Mouse (Mus musculus): ENCODE data around the gene Tob2. TPM values are rescaled to one million over a fixed set of nuclear protein-coding genes. Genes with fewer than 3 reads are reported as not detected.
A peak's percentile ranks its signal among the peaks of the same experiment; 100 is the strongest.

Gene Tob2
- total RNA-seq (2021), result 100 to 1,000 TPM in 1 of 2 experiments, 10 to 100 TPM in 1; 74.9 to 130 TPM

- peak; percentile 74 to 80 for DNase-seq
- intact Hi-C loops (cut with DNase I), result loop anchor here (1.0 to 2.0 kb wide), 3 partner anchors 14 to 48 kb away; partner anchors contain the start of gene Aco2
Measured at GRCm38 (mm10) chr15:81858517-81859329, at the start of gene Tob2. TSS of gene Tob2 (minus strand) at chr15:81858796.

GRCm38 (mm10) chr15:81907953-81908352 is 49.4 kb upstream of the Tob2 start:
- intact Hi-C loops (cut with DNase I), result no loop called here
- DNase-seq, result no peak

GRCm38 (mm10) chr15:81904939-81905338 is 46.3 kb upstream of the Tob2 start:
- peak; percentile 64 to 80 for DNase-seq
- intact Hi-C loops (cut with DNase I), result loop anchor here (1.0 kb wide), 1 partner anchor 74 kb away; no protein-coding TSS in a partner anchor

GRCm38 (mm10) chr15:81898751-81899150 is 40.2 kb upstream of the Tob2 start:
- DNase-seq, result no peak
- intact Hi-C loops (cut with DNase I), result no loop called here

GRCm38 (mm10) chr15:81897607-81898285 is 39.1 kb upstream of the Tob2 start:
- intact Hi-C loops (cut with DNase I), result no loop called here
- no peak for DNase-seq

GRCm38 (mm10) chr15:81896407-81896806 is 37.8 kb upstream of the Tob2 start:
- DNase-seq, result no peak
- intact Hi-C loops (cut with DNase I), result no loop called here

GRCm38 (mm10) chr15:81894002-81894401 is 35.4 kb upstream of the Tob2 start:
- intact Hi-C loops (cut with DNase I), result no loop called here
- DNase-seq, result no peak

GRCm38 (mm10) chr15:81891822-81892580 is 33.4 kb upstream of the Tob2 start:
- no peak for DNase-seq
- intact Hi-C loops (cut with DNase I), result no loop called here

GRCm38 (mm10) chr15:81891140-81891802 is 32.7 kb upstream of the Tob2 start:
- DNase-seq, result no peak
- intact Hi-C loops (cut with DNase I), result no loop called here

- intact Hi-C loops (cut with DNase I), result no loop called here
- DNase-seq, result no peak
Measured at GRCm38 (mm10) chr15:81889175-81889574, 30.6 kb upstream of the Tob2 start.

- intact Hi-C loops (cut with DNase I), result no loop called here
- no peak for DNase-seq
Measured at GRCm38 (mm10) chr15:81886795-81887550, 28.4 kb upstream of the Tob2 start.

- DNase-seq, result no peak
- intact Hi-C loops (cut with DNase I), result no loop called here
Measured at GRCm38 (mm10) chr15:81885418-81885934, 26.9 kb upstream of the Tob2 start.

- intact Hi-C loops (cut with DNase I), result no loop called here
- DNase-seq, result no peak
Measured at GRCm38 (mm10) chr15:81882348-81882747, 23.8 kb upstream of the Tob2 start.

- no peak for DNase-seq
- intact Hi-C loops (cut with DNase I), result no loop called here
Measured at GRCm38 (mm10) chr15:81879531-81880401, 21.2 kb upstream of the Tob2 start.

GRCm38 (mm10) chr15:81872262-81873136 is 13.9 kb upstream of the Tob2 start, which contains the start of gene Aco2:
TSS of gene Aco2 (plus strand) at chr15:81872309.
- intact Hi-C loops (cut with DNase I), result loop anchor here (1.0 kb wide), 1 partner anchor 14 kb away; the partner anchor contains the start of gene Tob2
- DNase-seq, result peak; percentile 99 to 100

GRCm38 (mm10) chr15:81871604-81872261 is 13.1 kb upstream of the Tob2 start, which contains the start of gene Phf5a:
TSS of gene Phf5a (minus strand) at chr15:81871911.
- intact Hi-C loops (cut with DNase I), result loop anchor here (1.0 kb wide), 1 partner anchor 13 kb away; the partner anchor contains the start of gene Tob2
- DNase-seq, result peak; percentile 86 to 88

- intact Hi-C loops (cut with DNase I), result no loop called here
- DNase-seq, result no peak
Measured at GRCm38 (mm10) chr15:81869985-81870384, 11.4 kb upstream of the Tob2 start.
